Mouse (Mus musculus) heart, embryonic 15.5 days (tissue): Measurements from ENCODE around the gene Ticam1. TPM values are rescaled to one million over a fixed set of nuclear protein-coding genes. Genes with fewer than 3 reads are reported as not detected.

Experiments
- ATAC-seq: fragments of 200-750 bp; cut with Nextera tagmentation; replicated peaks from 2 replicates; pipeline ENCODE4 v1.8.0; 2017; ENCODE audit warnings: low read depth, moderate TSS enrichment; ENCODE audit not compliant: insufficient number of reproducible peaks, insufficient read depth, low FRiP score
- H3K27ac ChIP-seq: fragments of 300-500 bp; sonication (generic); 2 replicates; pipeline ENCODE4 v1.5.1; 2015; ENCODE audit warnings: mild to moderate bottlenecking, inconsistent platforms
- H3K27me3 ChIP-seq: fragments of 300-500 bp; sonication (generic); 2 replicates; pipeline ENCODE4 v1.6.1; 2015; ENCODE audit warnings: inconsistent platforms
- H3K36me3 ChIP-seq: fragments of 300-500 bp; sonication (generic); 2 replicates; pipeline ENCODE4 v1.6.1; 2015; ENCODE audit warnings: mild to moderate bottlenecking, inconsistent platforms
- H3K4me1 ChIP-seq: fragments of 300-500 bp; sonication (generic); replicated peaks from 2 replicates; pipeline ENCODE4 v1.6.1; 2015; ENCODE audit warnings: inconsistent platforms
- H3K4me2 ChIP-seq: fragments of 300-500 bp; sonication (generic); 2 replicates; pipeline ENCODE4 v1.6.1; 2015; ENCODE audit warnings: inconsistent platforms, mild to moderate bottlenecking, moderate library complexity
- H3K4me3 ChIP-seq: fragments of 300-500 bp; sonication (generic); 2 replicates; pipeline ENCODE4 v1.5.1; 2015; ENCODE audit warnings: mild to moderate bottlenecking, inconsistent platforms
- H3K9ac ChIP-seq: fragments of 300-500 bp; sonication (generic); 2 replicates; pipeline ENCODE4 v1.6.1; 2015; ENCODE audit warnings: mild to moderate bottlenecking, inconsistent platforms
- H3K9me3 ChIP-seq: fragments of 300-500 bp; sonication (generic); replicated peaks from 2 replicates; pipeline ENCODE4 v1.6.1; 2016; ENCODE audit warnings: inconsistent platforms
- WGBS: fragments of 180-500 bp; shearing (Covaris S2); methylation state at CpG from one replicate; pipeline ENCODE4 v1.1.7; 2015; ENCODE audit warnings: mixed read lengths; 5-methylcytosine and 5-hydroxymethylcytosine counted together
- microRNA counts: library from miRNA; unstranded; fragments of <30 nt; microRNA quantifications from one replicate; lab custom pipeline; 2016
- microRNA-seq: library from miRNA; unstranded; fragments of <30 nt; microRNA quantifications from one replicate; pipeline ENCODE4, GENCODE M21; 2016
- polyA plus RNA-seq: library from polyadenylated mRNA; unstranded; fragments of >200 nt; fragmentation: Nextera tagmentation; extraction: Ambion mirVana; gene quantifications from 2 replicates; pipeline ENCODE4 v1.2.1, GENCODE M21; 2015

Gene Ticam1
- polyA plus RNA-seq, 1 experiment from 2014 or later = 6.9 TPM

DNA sequence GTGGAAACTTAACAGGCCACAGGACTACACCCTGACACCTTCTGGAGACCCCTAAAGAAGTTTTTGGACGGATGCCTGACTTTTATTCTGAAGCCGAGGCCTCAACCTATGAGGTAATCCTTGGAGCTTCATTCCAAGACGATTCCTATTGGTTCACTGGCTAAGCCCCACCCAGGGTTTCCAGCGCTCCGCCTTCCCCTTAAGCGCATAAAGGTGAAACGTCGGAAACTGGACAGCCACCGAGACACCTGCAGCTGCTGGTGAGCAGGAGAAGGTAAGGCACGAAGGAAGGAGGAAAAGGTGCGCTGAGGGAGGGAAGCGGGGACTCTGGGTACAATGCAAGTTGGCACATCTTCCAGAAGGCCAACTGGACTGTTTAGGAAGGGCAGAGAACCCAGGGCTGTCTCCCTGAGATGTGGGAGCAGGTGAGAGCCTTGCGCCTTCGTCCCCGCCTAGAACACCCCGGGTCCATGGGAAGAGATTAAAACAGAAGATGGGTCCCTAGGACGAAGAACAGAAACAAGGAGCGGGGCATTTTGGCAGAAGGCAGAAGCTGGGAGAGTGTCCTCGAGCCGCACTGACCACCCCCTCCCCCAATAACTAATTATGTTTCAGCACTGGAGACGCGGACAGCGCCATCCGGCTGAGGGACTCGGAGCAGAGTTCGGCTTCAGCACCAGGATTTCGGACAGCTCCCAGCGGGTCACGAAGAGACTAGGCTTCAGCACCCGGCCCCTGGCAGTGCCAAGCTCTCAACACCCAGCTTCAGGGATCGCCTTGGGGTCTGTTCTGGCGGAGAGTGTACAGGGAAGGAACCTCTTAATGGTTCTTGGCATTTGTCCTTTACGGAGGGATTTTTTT lies 34.8 kb downstream of the Ticam1 start:
- H3K27me3 ChIP-seq = peaks cover 12% of the 10 kb centered on the region
- H3K27ac ChIP-seq = no peak overlapping the region
- H3K4me1 ChIP-seq = no peaks in the 10 kb centered on the region; the same call in 1 of the 2 replicates
- H3K36me3 ChIP-seq = no peaks in the 10 kb centered on the region
- peak; percentile 58 for ATAC-seq
- no peak overlapping the region for H3K4me3 ChIP-seq
- H3K9me3 ChIP-seq = no peaks in the 10 kb centered on the region
- no peak overlapping the region for H3K4me2 ChIP-seq
- WGBS = 1% methylated on average over 33 of the region's 33 CpGs
- no peak overlapping the region for H3K9ac ChIP-seq

DNA sequence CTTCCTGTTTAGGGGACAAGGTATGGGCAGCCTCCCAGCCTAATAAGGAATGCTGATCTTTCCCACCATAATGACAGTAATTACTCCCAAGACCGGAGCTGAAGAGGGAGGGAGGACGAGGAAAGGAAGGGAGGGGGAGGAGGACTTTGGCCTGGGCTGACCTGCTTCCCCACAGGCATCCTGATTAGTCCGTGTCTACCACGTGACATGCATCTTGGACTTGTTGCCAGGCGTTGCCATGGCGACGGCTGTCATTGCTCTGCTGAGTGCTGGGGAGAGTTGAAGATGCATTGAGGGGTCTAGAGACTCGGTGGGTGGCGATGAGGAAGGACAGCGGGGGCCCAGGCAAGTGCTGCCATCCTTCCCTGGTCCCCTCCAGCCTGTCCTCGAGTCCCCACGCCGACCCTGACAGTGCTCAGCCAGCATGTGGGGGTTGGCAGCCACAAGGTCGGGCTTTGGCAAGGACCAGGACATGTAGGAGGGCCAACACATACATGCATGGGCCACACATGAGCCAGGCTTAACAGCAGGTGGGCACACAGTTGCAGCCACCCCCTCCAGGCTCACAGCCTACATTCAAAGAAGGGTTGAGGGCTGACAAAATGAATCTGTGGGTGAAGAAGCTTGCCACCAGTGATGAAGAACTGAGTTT lies 42.6 kb downstream of the Ticam1 start:
- H3K27ac ChIP-seq = no peak overlapping the region
- peaks cover 4% of the 10 kb centered on the region; the same call in 1 of the 2 replicates for H3K4me1 ChIP-seq
- peaks cover 6% of the 10 kb centered on the region for H3K27me3 ChIP-seq
- WGBS = 1% methylated on average over 14 of the region's 14 CpGs
- H3K4me2 ChIP-seq = no peak overlapping the region
- H3K9ac ChIP-seq = no peak overlapping the region
- H3K9me3 ChIP-seq = no peaks in the 10 kb centered on the region
- H3K36me3 ChIP-seq = no peaks in the 10 kb centered on the region
- H3K4me3 ChIP-seq = no peak overlapping the region
- peak; percentile 62; the same call in 1 of the 2 replicates for ATAC-seq

DNA sequence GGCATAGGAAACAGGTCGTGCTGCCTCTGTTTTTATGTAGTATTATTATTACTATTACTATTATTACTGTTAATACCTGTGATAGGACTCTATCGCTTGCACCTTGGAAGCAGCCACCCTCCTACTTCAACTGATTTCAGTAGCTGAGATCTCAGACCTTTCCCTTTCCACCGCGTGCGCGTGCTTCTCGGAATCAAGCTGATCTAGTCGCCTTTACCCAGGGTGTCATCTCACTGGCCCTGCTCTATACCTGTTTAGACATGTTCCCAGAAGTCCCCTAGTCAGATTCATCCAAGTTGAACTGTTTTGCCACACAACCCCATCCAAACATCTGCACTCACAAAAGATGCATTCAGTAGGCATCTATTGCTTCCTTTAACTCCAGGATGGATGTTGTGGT lies 43.2 kb downstream of the Ticam1 start:
- H3K4me1 ChIP-seq = peaks cover 4% of the 10 kb centered on the region; the same call in 1 of the 2 replicates
- H3K4me3 ChIP-seq = no peak overlapping the region
- no peak overlapping the region for H3K9ac ChIP-seq
- ATAC-seq = no peak
- no peak overlapping the region for H3K4me2 ChIP-seq
- WGBS = 50% methylated on average over 8 of the region's 8 CpGs
- peaks cover 6% of the 10 kb centered on the region for H3K27me3 ChIP-seq
- no peak overlapping the region for H3K27ac ChIP-seq
- no peaks in the 10 kb centered on the region for H3K9me3 ChIP-seq
- no peaks in the 10 kb centered on the region for H3K36me3 ChIP-seq

DNA sequence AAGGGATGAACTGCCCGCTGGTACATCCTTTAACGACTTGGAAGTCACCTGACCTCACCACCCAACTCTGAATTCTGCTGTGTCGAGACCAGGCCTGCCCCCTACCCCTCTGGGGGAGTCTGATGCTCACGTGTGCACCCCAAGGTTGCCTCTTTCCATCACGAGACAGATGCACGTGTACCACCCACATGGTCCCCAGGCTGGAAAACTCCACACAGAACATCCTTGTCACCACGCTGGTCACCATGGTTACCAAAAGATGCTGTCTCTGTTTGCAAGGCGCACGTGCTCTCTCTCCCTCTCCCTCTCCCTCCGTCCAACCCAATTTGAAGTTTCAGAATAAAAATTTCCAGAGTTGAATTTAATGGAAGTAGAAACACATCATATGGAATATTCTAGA lies 46.6 kb downstream of the Ticam1 start:
- Histone ChIP-seq H3K27me3 (peaks cover 6% of the 10 kb centered on the region), H3K4me1 (peaks cover 4% of the 10 kb centered on the region; the same call in 1 of the 2 replicates), H3K9me3 (no peaks in the 10 kb centered on the region), H3K36me3 (no peaks in the 10 kb centered on the region), H3K27ac (no peak overlapping the region), H3K4me2 (no peak overlapping the region), H3K9ac (no peak overlapping the region), H3K4me3 (no peak overlapping the region)
- WGBS = 60% methylated on average over 10 of the region's 10 CpGs
- no peak for ATAC-seq

DNA sequence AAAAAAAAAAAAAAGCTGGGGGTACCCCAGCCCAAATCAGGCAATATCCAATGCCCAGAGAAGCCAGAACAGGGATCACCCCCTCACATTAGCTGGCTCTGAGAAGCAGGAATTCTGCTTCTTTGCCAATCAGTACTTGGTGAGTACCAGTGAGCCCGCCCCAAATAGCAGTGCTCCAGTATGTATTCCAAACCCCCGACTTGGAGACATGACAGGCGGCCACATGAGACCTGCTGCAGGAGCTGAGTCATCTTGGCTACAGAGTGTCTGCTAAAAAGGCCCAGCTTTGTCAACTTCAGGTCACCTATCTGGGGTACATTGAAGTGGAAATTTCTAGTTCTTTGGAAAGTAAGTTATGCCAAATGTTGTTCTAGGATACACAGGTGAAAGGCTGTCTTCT lies 50.0 kb downstream of the Ticam1 start:
- ATAC-seq = no peak
- no peaks in the 10 kb centered on the region for H3K36me3 ChIP-seq
- no peak overlapping the region for H3K9ac ChIP-seq
- H3K4me1 ChIP-seq = no peaks in the 10 kb centered on the region
- no peaks in the 10 kb centered on the region; the same call in none of the 2 replicates for H3K27me3 ChIP-seq
- no peaks in the 10 kb centered on the region for H3K9me3 ChIP-seq
- no peak overlapping the region for H3K4me3 ChIP-seq
- WGBS = 59% methylated on average over 3 of the region's 3 CpGs
- H3K4me2 ChIP-seq = no peak overlapping the region
- no peak overlapping the region for H3K27ac ChIP-seq

DNA sequence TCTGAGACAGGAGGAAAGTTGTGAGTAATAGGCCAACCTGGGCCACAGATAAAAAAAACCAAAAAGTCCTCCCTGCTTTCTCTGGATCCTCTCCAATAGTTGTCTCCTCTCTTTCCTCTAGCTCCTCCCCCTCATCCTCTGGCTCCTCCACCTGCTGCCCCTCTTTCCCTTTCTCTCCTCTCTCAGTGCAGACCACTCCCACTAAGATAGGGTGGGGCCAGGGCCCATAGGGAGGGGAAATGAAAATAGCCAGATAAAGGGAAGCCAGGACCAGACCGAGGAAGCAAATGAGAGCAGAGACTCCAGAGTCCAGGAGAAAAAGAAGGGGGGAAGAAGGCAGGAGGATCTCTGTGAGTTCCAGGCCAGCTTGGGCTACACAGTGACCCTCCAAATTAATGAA lies 51.7 kb downstream of the Ticam1 start:
- Histone ChIP-seq H3K36me3 (no peaks in the 10 kb centered on the region), H3K27ac (no peak overlapping the region), H3K9ac (no peak overlapping the region), H3K27me3 (no peaks in the 10 kb centered on the region; the same call in none of the 2 replicates), H3K9me3 (no peaks in the 10 kb centered on the region), H3K4me3 (no peak overlapping the region), H3K4me2 (no peak overlapping the region), H3K4me1 (no peaks in the 10 kb centered on the region; the same call in 1 of the 2 replicates)
- no peak for ATAC-seq
- WGBS = 47% methylated on average over 1 of the region's 1 CpGs

DNA sequence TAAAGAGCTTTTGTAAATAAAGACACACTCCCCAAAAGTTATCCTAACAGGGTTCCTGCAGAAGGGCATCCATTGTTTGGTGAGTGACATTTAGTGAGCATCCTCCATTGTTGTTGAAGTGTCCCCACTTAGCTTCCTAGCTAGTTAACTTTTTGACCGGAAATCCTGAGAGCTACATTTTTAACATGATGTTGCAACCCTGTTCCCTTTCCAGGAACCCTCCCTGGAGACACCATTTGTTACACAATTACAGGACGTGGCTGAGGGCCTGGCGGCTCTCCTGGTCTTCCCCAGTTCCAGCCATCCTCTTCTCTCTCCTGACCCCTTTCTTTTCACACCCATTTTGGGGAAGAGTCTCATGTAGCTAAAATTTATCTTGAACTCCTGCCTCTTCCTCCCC lies 56.8 kb downstream of the Ticam1 start:
- H3K4me1 ChIP-seq = peaks cover 19% of the 10 kb centered on the region
- WGBS = 46% methylated on average over 3 of the region's 3 CpGs
- H3K27me3 ChIP-seq = no peaks in the 10 kb centered on the region
- no peak overlapping the region for H3K9ac ChIP-seq
- ATAC-seq = no peak
- H3K36me3 ChIP-seq = no peaks in the 10 kb centered on the region
- no peak overlapping the region; the same call in 1 of the 2 replicates for H3K4me2 ChIP-seq
- no peaks in the 10 kb centered on the region for H3K9me3 ChIP-seq
- H3K4me3 ChIP-seq = no peak overlapping the region
- peak overlapping the region; percentile 90 for H3K27ac ChIP-seq

MicroRNAs within 50 kb of the gene (microRNA counts, 519-probe panel; counts per million panel counts)
- 2,547 counts per million, percentile 54 among the panel's probes with 10 or more counts for microRNA mmu-miR-7b (lab: Ali Mortazavi, UCI)

Small RNA genes lying within 50 kb of the gene (microRNA-seq; reads per million reads assigned to microRNA genes)
- 47.7 reads per million, percentile 41 among the genes with 10 or more reads in this experiment for gene Mir7b

Other genes starting within 250 kb of the Ticam1 start
- gene Sh3gl1, start 240.2 kb downstream of the Ticam1 start, polyA plus RNA-seq = 67.0 and 93.4 TPM in 2 replicates
- gene Chaf1a, start 236.3 kb downstream of the Ticam1 start, polyA plus RNA-seq = 10.1 and 15.0 TPM in 2 replicates
- gene Ubxn6, start 201.8 kb downstream of the Ticam1 start, polyA plus RNA-seq = 42.0 and 45.0 TPM in 2 replicates
- 65.8 and 86.4 TPM in 2 replicates for gene Hdgfl2, start 197.2 kb downstream of the Ticam1 start, polyA plus RNA-seq
- gene Plin4, start 167.0 kb downstream of the Ticam1 start, polyA plus RNA-seq = 0.41 and 0.57 TPM in 2 replicates
- gene Plin5, start 159.2 kb downstream of the Ticam1 start, polyA plus RNA-seq = 1.0 and 1.1 TPM in 2 replicates
- gene Lrg1, start 154.8 kb downstream of the Ticam1 start, polyA plus RNA-seq = 1.0 and 1.3 TPM in 2 replicates
- gene Sema6b, start 136.4 kb downstream of the Ticam1 start, polyA plus RNA-seq = 0.92 and 1.3 TPM in 2 replicates
- 6.7 and 9.2 TPM in 2 replicates for gene Tnfaip8l1, start 114.3 kb downstream of the Ticam1 start, polyA plus RNA-seq
- gene Mydgf, start 92.9 kb downstream of the Ticam1 start, polyA plus RNA-seq = 62.3 and 80.2 TPM in 2 replicates
- 19.7 and 25.7 TPM in 2 replicates for gene Dpp9, start 57.9 kb downstream of the Ticam1 start, polyA plus RNA-seq
- 19.4 and 22.5 TPM in 2 replicates for gene Fem1a, start 20.0 kb downstream of the Ticam1 start, polyA plus RNA-seq
- gene Plin3, start 16.1 kb upstream of the Ticam1 start, polyA plus RNA-seq = 61.1 and 78.3 TPM in 2 replicates
- gene Arrdc5, start 23.5 kb upstream of the Ticam1 start, polyA plus RNA-seq = 0.13 TPM in 1 of 2 replicates, not detected in the other
- 51.3 and 83.9 TPM in 2 replicates for gene Uhrf1, start 26.5 kb upstream of the Ticam1 start, polyA plus RNA-seq
- gene Kdm4b, start 49.3 kb upstream of the Ticam1 start, polyA plus RNA-seq = 26.1 and 31.2 TPM in 2 replicates
- 37.6 and 62.0 TPM in 2 replicates for gene Ptprs, start 199.7 kb upstream of the Ticam1 start, polyA plus RNA-seq
- gene Znrf4, start 235.6 kb upstream of the Ticam1 start, polyA plus RNA-seq = not detected in 2 replicates